Mouse (Mus musculus) liver (tissue): ENCODE data around the gene Tmem198.

Experiments used
- DNase-seq: peaks from one replicate; pipeline ENCODE4 v3.0.0-alpha.2; 2020; ENCODE audit warnings: mixed read lengths

The Tmem198 gene

DNA sequence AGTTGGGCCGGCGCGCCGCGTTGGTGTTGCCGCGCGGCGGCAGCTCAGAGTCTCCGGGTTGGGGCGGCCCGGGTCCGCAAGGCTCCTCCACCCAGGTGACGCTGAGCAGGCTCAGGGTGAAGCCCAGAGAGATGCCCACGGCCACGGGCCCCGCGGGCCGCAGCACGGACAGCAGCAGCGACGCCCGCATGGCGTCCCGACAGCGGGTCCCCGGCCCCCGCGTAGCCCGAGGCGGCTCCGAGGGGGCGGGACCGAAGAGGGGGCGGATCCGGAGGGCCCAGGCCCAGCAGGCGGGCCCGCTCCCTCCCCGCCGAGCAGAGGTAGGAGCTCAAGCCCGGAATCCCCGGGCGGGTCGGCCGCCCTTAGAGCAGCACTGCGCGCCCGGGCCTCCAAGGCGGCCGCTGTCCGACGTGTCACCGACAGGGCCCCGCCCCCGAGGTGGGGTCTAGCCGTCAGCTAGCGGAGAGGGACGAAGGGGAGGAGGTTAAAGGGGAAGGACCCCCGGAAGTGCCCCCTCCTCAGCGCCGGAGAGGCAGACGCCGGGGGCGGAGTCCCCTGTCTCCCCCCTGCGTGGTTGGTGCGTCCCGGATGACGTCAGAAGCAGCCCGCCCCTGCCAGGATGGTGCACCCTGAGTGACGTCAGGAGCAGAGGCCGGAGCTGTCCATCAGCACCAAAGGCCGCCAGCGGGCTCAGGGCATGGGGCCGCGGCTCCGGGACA, at the start of gene Tmem198, which contains the start of gene Chpf:
TSS of gene Tmem198 (plus strand) at position 617 of the 719 bp plus-strand sequence.
TSS of gene Chpf (minus strand) at position 392 of the 719 bp plus-strand sequence.
- DNase-seq: peak; percentile 92

DNA sequence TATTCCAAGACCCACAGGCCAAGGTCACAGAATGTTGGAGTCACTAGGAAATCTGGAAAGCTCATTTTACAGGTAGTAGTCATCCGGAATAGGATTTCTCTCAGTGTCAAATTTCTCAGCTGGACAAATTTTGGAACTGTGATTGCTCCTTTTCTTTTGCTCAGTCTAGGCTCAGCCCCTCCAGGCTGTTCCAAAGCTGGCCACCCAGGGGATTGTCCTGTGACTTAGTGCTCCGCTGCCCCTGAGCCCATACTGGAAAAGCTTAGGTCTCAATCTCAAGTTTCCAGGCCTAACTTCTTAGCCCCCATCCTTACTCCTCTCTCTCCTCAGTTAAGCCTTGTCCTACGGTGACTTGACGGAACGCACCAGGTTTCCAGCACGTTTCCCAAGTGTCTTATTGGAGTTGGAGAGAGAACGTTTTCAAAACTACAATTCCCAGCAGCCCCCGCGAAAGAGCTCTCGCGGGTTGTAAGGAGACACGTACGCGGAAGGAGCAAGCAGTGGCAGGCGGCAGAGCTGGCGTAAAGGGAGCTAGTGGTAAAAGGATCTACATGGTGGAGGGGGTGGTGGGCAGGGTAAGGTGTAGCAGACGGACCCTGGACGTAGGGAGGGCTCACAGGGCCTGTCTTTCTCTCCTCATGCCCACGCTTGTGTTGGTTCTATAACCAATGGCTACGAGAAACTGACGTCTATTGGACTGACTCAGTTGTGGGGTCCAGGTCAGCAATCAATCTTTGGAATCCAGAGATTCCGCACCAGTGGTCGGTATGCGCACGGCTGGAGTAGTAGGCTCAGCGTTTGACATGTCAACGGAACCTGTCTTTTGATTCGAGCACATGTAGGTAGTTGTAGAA, 43.6 kb upstream of the Tmem198 start, which contains the start of gene Gmppa:
TSS of gene Gmppa (plus strand) at position 456 of the 854 bp plus-strand sequence.
- peak; percentile 76 for DNase-seq

DNA sequence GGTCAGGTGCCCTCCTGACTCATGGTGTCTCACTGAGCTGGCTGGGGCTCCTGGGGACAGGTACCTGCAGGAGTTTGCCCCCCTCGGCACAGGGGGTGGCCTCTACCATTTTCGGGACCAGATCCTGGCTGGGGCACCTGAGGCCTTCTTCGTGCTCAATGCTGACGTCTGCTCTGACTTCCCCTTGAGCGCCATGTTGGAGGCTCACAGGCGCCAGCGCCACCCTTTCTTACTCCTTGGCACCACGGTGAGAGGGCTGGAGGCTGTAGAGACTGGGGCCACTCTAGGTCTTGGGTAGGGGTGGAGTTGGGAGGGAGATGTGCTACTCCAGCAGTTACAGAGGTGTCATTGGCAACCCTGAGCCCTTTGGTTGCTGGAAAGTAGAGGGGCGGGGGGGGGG, 40.5 kb upstream of the Tmem198 start:
- no peak for DNase-seq

DNA sequence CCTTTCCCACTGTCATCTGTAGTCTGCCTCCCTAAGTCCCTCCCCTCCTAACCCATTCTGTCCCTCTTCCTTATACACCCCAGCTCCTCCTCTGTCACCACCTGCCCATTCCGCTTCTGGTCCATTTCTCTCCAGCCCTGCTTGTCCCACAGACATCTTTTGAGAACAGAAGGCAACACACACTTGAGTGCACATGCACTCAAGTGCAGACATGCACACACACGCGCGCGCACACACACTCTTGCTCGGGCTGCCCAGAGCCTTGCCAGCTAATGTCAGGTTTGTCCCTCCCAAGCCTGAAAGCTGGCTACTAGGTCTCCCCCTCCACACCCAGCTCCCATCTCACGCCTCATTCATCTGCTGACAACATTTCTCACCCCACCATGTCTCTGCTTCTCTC, 38.7 kb upstream of the Tmem198 start:
- no peak for DNase-seq

DNA sequence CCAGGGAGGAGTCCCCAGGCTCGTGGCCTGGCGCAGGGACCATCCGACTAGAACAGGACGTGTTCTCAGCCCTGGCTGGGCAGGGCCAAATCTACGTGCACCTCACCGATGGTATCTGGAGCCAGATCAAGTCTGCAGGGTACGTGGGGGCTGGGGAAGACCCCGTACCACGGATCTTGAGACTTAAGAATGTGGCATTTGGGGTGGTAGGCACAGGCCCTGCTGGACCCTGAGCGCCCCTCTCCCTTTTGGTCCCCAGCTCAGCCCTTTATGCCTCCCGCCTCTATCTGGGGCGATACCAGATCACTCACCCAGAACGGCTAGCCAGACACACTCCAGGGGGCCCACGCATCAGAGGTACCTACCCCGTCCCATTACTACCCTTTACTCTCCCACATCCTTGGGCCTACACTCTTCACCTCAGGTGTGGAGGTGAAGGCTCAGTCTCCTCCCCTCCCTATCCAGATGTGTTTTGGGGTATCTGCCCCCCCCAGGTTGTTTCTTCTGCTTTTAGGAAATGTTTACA, 37.8 kb upstream of the Tmem198 start:
- DNase-seq: no peak

DNA sequence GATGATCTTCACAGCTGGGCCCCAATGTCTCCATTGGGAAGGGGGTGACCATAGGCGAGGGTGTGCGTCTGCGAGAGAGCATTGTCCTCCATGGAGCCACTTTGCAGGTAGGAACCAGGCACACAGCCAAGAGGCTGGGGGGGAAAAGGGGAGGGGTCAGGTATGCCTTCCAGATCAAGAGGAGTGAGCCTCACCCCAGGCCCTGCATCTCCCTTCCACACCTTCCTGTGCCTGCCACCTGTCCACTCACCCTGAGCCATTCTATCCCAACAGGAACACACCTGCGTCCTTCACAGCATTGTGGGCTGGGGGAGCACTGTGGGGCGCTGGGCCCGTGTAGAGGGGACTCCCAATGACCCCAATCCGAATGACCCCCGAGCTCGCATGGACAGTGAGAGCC, 37.2 kb upstream of the Tmem198 start:
- no peak for DNase-seq

DNA sequence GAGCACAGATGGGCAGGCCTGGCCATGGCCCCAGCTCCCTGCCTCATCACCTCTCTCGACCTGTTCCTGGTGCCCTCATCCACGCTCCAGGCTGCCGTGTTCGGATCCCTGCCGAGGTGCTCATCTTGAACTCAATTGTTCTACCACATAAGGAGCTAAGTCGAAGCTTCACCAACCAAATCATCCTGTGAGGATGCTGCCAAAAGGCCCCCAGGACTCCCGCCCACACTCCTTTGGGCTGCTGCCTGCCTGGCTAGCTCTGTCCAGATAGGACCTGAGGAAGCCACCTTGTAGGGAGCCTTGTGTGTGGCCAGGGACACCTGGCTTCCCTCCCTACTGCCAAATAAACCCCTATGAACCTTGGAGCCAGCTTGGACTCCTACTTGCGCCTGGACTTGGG, 36.5 kb upstream of the Tmem198 start:
- no peak for DNase-seq

DNA sequence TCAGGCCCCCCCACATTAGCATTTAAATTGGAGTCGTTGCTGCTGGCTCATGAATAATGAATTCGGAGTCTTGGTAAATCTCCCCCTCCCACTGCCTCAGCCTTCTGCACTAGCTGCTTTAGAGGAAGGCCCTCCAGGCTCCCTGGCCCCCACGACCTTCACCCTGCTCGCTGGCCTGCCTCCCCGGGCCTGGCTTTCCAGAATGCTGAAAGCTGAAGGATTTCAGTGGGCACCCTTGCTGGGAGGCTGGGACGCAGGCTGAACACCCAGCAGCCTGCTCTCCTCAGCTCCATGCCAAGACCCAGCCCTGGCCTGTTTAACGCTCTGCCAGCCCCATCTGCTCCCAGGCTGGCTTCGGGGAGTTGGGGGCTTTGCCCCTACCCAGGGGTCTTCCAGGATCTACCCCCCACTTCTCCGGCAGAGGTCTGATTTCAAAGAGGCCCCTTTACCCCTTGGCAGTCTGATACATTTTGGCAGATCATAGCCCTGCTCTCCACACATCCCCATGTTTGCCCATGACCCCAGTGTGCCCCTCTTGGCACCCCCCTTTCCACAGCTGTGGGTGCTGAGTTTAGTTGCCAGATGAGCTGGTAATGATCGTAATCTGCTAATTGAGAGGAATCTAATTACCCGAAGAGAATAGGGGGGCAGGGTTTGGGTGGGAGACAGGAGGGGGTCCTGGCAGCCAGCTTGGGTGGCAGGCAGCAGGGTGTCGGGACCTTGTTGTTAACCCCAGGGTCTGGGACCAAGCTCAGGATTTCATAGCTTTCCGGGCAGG, 35.9 kb upstream of the Tmem198 start:
- no peak for DNase-seq

DNA sequence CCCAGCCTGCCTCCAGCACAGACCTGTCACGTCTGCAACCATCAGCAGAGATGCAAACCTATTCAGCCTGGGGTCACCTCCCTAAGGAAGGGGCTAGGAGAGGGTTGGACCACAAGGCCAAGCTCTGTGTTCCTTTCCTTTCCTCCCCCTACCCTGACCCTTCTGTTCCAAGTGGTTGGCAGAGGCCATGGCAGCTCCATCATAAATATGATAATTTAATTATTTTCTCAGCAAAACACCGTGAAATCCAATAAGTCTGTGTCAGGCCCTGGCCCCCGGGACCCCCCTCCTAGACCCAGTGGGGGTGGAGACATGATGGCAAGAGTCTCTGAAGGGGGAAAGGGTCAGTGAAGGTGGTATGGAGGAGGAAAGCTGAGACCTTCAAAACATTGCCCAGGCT, 35.1 kb upstream of the Tmem198 start:
- no peak for DNase-seq

DNA sequence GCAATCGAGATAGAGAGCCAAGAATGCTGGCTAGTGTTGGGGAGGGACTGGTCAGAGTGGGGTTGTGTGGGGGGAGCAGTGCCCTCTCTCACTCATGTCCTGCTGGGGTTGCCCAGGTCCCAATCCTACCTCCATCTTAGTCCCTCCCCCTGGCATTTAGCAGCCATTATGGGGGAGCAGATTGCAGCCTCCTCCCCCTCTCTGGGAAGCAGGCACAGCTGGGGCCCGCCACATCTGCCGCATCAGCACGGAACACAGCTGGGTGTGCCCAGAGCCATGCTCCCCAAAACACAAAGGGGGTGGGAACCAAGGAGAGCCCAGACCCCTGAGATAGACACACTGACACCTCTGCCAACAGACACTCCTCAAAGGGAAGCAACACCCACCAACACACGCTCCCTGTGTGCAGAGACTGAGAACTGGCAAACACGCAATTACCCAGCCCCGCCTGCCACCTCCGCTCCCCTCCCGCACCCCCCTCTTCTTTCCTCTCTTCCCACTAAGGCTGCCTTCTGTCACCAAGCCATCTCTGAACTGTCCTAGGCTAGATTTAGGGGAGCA, 34.1 kb upstream of the Tmem198 start:
- DNase-seq: peak; percentile 60

DNA sequence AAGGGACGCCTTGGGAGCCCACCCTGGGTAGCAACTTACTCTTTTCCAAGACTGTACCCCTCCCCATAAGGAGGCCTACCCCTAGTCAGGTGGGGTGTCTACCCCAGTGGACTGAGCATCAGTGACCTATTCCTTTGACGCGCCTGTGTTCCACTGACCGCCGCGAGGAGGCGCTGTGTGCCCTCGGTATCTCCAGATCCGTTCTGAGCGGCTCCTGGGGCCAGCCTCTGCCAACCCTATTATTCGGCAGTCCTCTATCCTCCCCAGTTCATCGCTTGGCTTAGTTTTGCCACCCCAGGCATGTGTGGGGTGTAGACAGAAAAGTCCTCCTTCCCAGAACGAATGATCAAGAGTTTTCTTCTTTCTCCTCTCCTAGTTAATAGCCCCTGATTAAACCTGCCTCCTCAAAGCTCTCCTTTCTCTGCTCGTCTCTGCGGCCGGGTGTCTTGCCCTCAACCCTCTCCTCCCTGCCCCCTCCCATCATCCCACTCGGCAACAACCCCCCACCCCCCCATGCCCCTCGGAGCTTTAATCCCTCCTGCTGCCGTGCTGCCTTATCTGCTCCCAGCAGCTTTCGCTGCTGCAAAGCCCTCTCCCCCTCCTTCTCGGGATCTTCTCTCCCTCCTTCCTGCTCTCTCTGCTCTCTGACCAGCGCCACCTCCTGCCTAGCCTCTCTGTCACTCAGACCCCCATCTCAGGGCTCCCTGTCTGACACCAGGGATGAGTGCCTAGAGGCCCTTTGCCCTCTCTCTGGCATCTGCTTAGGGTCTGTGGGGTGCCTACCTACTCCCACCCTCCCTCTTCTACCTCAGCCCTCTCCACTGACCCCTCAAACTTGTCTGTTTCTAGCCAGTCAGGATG, 33.4 kb upstream of the Tmem198 start:
- peak; percentile 85 for DNase-seq

DNA sequence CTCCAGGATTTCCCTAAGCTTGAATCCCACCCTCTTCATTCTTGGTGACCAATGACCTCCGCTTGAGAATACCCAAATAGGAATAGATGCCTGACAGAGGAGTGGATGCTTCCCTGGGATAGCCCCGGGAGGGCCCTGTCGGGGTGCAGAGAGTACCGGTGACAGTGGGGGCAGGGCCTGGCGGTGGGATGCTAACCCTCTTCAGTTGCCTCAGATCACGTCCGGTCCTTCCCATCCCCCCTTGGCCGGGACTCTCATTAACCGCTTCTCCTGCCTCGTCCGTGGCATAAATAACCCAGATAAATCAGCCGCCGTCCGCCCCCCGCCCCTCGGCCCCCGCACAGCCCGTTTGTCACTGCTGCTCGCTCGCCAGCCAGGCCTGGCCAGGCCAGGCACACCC, 32.7 kb upstream of the Tmem198 start:
- peak; percentile 55 for DNase-seq

DNA sequence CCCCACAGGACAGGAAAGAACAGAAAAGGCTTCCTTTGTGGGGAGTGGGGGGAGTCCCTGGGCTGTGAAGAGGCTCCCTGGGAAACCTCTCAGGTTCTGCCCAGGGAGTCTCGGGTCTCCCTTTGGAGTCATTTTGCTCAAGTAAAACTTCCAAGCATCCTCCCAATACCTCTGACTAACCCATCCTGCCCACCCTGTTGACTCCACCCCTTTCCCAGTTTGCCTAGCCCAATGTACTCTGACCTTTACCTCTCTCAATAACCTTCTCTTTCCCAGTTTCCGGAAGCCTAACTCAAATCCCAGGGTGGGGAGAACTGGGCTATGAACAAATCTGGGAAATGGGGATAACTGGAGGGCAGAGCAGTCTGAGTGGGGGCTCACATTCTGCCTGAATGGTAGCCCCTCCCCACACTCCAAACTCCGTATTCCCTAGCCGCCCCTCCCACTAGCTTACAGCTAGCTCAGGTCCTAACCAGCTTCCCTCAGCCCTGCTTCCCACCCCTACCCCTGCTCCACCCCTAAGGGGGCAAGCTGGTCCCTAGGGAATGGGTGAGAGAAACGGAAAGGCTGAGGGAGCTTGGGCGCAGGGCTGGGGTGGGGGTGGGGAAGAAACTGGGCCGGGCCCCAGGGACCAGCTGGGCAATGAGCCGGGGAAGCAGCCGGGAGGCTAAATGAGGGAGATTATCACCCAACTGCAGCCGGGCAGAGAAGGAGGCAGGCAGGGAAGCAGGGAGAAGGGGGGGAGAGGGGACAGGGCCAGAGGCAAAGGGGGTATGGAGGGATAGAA, 31.9 kb upstream of the Tmem198 start:
- peak; percentile 61 for DNase-seq

DNA sequence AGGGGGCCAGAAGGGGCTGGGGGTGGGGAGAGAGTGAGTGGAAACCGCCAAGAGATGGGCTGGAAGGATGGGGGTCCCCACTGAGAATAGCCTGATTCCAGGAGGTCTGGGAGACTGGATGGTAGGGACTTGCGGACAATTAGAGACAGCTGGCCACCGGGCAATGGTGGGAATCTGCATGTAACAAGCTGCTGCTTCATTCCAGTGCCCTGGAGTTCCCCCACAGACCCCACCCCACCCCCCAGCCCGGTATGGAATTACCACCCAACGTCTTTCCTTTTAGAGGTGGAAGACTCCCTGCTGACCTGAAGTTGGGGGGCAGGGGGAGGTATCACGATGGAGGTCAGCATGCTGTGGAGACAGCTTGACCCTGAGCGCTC, 31.3 kb upstream of the Tmem198 start:
- DNase-seq: no peak

DNA sequence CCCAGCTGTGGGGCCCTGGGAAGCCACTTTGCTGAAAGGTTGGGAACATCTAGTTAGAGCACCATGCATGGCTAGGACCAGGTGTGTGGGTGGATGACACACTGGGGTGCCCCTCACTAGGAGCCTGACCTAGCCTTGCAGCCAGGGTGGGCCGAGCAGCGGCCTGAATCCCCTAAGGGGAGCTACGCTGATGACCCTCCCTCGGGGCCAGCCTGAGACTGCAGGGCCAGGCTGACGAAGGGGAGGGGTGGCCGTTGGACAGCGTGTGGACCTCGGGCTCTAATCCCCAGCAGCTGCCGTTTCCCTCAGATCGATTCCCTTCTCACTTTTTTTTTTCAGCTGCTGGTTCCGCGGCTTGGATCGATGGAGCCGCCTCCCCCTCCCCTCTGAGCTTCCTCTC, 30.4 kb upstream of the Tmem198 start:
- no peak for DNase-seq

DNA sequence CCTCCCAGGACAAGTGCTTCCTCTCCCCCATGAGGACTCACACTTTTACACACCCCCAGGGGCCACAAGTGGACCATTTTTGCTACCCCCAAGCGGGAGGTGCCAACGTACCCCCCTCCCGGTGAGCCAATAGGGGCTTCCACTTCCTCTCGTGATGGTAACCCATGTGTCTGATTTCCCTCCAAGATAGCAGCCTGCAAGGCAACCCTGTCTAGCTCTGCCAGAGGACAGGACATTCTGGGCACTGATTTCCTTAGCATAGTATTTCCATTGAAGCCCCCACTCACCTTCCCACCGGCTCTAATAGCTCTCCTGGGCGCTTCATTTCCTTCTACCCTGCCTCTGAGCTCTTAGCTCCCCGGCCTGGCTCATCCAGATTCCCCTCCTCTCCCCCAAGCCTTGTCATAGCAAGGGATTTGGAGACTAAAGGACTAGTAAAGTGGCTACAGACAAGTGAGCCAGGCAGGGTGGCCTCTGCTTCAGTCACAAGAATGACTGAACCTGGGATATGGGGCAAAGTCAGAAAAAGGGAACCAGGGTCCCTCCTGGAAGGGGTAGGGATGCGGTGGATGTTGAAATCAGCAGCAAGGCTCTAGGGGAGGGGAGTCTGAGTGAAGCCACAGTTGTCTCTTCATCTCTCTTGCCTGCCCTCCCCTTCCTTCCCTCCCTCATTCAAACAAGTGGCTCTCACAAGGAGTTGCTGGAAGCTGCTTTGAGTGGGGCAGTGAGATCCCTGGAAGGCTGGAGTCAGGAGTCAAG, 29.8 kb upstream of the Tmem198 start:
- DNase-seq: no peak

DNA sequence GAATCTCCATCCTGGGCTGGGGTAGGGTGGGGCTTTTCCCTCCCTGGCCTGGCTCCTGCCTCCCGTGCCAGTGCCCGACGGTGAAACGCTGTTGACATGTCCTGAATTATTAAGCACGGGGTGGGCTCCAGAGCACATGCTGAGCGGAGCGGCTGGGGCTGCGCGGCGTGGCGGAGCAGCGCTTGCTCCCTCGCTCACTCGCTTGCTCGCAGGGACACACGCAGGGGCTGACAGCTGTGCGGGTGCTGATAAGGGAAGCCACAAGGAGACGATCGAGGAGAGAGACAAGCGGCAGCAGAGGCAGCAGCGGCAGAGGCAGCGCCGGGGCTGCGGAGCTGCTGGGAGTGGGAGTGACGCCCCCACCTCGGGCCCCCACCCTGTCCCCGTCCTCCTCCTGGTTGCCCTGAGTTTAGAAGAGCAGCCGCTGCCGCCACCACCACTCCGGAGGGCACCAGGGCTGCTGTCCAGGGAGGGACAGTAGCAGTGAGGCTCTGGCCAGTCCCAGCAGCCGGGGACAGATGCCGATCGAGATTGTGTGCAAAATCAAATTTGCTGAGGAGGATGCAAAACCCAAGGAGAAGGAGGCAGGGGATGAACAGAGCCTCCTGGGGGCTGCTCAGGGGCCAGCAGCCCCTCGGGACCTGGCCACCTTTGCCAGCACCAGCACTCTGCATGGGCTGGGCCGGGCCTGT, 28.9 kb upstream of the Tmem198 start, which contains the start of gene Asic4:
TSS of gene Asic4 (plus strand) at position 123 of the 692 bp plus-strand sequence.
- DNase-seq: peak; percentile 78

DNA sequence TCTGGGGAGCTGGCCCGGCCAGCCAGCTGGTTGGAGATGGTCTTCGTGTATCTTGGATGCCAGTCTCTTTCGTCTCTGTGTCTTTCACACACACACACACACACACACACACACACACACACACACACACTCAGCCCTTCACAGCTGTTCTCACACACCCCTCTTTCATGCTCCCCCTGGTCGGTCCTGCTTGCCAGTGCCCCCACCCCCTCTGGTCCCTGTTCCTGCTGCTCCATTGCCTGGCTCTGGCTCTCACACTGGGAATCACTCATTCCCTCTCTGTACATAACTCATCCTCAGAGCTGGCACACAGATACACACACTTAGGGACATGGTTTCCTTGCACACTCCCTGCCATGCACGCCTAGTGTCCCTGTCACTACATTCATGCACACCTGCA, 27.4 kb upstream of the Tmem198 start:
- DNase-seq: no peak

DNA sequence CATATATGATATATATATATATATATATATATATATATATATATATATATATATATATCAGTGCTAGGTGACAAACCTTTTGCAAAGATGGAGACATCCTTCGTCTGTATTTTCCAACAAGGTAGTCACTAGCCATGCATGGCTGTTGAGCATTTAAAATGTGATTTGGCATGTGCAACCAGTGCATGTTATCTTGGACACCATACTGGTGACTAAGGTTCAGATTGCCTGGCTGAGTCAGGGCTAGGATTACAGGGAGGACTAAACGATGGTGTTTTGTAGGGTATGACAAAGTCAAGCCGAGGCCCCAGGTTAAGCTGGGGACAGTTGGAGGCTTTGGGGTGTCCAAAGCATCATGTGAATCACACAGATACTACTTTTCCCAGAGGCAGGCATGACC, 23.9 kb upstream of the Tmem198 start:
- no peak for DNase-seq
